Mouse (Mus musculus): ENCODE results near the gene Dock3.

DNA sequence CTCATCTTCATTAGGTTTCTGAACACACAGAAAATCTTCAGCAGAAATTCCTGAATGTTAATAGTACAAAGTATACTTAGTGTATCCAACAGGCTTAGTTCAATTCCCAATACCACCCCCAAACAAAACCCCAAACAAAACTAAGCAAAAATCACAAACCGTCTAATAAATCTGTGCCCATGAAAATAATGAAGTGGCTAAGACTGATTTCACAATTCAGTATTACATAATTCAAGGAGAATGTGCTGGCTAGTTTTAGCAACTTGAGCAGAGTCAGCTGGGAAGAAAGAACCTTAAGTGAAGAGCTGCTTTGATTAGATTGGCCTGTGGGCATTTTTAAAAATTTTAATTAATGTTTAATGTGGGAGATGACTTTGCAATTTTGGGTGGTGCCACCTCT, 273.3 kb downstream of the Dock3 start:
- TF ChIP-seq GATA1 (IDR thresholded peaks at IDR 0.05; ENCODE audit: borderline replicate concordance, low read length) = no peak
- TF ChIP-seq FLI1 (IDR thresholded peaks at IDR 0.05; ENCODE audit: low read length) = no peak

All from megakaryocyte, embryonic 14.5 days (primary cell).